Mouse (Mus musculus) 416B (cell line): Measurements from ENCODE around the gene Ydjc.

ENCODE experiments used
- DNase-seq: peaks from one replicate; pipeline ENCODE4 v3.0.0; 2011; ENCODE audit warnings: low read depth

Gene Ydjc

DNA sequence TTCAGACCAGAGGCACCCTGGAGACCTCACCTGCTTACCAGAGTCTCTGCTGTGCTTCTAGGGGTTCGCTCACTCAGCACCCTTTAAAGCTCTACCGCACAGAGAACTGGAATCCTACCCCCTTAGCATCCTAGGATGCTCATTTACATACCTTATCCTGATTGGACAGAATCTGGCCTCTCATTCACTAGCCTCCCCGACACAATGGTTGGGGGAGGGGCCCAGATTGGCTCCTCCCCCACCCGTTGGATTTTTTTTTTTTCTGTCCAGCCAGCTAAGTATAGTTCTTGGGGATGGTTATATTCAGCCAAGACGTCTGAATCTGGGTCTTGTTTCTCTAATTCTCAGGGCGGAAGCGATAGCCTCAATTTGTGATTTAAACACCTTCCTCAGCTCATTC, at the start of gene Ydjc:
Gene Ydjc, plus strand, starts transcription at position 283 of the 400 bp plus-strand sequence.
- DNase-seq = peak; percentile 57

DNA sequence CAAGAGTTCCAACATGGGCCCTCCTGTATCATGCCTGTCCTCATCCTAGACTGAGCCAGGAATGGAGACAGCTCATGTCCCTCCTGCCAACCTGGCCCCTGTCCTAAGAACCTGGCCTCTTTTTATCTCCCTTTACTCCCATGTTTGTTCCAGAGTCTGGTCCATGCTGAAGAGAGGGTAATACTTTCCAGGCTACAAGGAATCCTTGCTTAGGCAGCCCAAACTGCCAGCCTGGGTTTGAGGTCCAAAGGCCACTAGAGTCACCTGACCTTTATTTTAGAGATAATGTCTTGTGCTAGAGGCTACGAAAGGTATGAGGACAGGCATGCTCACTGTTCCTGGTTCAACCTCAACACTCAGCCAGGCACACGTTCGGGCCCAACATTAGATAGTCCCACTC, 47.5 kb upstream of the Ydjc start:
- DNase-seq = no peak

DNA sequence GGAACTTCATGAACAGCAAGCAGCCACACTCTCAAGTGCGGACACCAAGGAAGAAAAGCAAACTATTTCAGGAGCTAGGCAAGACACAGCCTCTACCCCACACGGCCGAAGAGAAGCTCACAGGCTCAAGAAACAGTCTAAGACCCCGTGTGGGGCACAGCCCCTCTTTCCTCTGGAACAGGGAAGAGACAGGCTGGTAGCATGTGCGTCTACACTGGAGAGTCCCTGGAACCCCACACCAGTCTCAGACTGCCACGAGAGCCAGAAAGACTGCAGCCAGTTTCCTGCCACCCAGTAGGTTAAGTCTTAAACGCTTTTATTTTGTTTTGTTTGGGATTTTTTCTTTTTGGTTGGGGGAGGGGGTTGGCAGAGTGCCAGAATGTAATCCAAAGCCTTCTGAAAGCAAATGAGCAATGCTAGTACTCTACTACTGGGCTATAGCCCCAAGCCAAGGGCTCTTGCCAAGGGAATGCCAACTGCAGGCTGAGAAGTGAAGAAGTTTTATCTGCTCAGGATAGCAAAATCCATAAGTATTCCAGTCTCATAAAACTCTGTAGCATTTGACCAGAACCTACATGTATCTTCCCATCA, 41.7 kb upstream of the Ydjc start:
- DNase-seq = no peak

DNA sequence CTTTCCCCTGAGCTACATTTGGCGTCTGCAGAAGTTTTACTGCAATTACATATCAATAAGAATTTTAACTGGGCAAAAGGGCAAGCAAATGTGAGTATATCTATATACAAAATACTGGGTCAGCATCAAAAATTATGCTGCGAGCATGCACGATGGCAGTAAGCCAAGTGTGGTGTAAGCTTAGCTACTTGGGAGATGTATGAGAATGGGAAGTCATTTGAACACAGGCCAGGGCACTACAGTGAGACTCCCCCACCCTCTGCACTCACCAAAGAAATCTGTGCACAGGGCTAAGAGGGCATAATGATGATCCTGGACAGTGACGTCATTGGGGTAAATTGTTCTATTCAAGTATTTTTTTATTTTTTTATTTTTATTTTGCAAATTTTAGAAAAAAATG, 39.8 kb upstream of the Ydjc start:
- no peak for DNase-seq

DNA sequence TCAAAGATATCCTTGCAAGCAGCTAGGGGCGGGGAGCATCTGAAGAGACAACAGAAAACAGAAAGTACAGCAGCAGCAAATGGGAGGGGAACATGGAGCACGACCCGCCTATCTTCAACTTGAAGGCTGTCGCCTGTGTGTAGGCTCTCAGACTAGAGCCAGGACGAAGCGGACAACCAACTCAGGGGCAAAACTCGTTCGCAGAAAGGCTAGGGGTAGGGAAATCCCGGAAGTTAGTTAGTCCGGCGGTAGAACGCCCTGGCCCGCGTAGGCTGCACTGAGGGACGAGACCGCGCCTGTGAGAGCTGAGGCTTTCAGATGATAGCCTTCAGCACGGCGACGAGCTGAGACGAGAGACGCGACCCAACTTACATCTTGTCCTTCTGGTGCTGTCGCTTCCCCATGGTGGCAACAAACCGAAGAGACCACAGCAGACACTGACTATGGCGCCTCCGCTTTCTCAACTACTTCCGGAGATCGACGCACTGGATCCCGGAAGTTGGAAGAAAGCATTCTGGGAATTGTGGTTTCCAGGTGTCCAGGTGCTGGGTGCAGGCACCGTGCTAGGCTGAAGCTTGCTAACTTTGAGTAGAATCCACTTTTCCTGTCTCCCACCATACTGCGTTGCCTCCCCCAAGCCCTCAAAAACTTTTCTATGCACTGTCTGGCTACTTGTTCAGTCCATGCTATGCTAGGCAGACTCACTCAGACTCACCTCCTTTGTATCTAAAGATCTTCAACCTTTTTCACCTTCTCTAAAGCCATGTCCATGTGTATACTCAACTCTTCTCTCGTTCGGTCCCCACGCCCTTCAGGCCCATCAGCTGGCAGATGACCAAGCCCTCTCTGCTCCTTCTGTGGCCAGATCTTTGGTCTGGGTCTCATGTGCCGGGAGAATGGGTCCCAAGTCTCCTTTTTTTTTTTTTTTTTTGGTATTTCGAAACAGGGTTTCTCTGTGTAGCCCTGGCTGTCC, 33.4 kb upstream of the Ydjc start, which contains the start of gene Ppil2:
Gene Ppil2, minus strand, starts transcription at position 487 of the 973 bp plus-strand sequence.
- peak; percentile 84 for DNase-seq

DNA sequence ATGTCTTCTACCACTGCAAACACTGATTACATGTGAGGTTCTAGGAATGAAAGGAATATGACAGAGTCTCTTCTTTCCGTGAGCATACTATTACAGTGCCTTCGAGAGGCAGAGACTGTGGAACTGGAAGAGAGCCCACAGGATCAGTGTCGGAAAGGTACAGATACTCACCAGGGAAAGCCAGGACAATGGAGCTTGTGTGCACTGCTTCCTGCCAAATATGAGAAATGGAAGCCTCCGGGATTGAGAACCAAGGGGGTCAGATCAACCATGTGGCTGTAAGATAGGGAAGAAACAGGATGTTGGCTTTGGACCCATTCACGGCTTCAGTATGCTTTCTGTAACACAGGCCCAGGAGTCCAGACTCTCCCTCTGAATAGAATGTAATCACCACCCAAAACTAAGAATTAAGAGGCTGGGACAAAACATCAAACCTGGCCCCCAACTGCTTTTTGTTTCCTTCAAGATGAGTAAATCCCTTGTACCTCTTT, 27.1 kb upstream of the Ydjc start:
- DNase-seq = no peak

DNA sequence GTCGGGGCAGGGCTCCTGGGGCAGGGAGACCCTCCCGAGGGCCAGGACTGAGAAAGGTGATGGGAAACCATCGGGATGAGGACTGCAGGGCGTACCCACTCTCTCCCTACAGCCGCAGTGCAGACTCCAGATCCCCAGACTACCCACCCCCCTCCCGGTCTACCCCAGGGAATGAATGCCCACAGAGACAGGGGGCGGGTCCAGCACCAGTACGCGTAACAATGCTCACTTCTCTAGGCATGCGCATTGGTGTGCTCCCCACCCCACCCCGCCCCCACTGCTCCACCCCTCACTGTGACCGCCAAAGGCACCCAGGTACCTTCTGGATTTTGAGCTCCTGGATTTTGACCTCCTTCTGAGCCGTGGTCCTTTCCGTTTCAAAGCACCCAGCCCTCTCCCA, 22.9 kb upstream of the Ydjc start:
- DNase-seq = no peak

DNA sequence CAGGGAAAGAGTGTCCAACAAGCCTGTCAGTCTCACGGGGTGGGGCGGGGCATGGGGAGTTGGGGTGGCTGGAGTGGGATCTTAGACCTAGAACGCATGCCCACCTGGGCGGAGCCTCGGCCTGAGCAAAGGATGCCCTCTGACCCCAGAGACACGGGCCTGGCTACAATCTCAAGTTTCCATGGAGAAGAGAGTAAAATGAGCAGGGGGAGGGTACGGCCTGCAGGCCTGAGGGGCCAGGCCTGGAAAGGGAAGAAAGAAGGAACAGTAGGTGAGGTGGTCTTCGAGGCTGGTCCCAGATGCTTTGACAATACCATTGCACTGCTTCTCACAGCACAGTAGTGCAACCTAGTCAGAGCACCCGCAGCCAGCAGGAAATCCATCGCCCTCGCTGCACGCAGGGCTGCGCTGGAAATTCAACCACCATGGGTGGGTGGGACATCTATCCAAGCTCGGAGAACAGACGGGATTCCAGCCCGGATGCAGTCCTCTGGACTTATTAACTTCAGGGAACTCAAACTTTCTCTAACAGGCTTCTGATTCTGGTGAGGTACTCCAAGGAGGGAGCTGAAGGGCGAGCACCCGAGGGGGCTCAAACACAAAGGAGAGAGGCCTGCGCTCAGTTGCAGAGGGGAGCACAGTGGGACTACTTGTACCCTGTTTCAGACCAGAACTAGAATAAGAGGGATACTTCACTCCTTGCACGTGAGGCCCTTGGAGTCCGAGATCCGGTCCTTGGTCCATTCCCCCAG, 20.1 kb upstream of the Ydjc start:
- peak; percentile 38 for DNase-seq

DNA sequence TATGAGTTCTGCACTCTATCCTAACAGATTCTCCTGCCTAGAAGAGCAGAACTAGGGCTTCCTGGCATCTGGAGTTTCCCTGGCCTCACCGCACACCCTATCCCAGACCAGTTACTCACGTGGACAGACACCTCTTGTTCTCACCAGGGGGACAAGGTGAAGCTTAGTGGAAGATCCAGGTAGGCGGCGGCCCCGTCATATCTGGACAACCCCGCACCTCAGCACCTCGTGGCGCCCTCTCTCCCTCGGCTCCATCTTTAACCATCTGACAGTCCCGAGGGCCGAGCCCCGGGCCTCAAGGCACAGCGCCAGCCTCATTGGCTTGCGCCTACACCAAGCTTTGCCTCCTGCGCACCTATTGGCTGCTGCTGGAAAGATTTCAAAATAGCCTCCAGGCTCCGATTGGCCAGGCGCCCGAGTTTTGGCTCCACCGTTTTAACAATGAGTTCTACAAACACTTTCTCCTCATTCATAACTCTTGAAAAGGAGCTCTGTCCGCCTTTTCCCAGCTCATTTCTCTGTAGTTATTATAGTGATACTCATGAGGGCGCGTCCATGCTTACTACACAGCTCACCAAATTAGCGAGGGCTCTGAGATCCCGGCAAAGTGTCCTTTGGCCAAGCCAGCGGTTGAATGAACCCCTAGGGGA, 19.4 kb upstream of the Ydjc start, which contains the start of gene 2610318N02Rik:
Gene 2610318N02Rik, minus strand, starts transcription at position 297 of the 650 bp plus-strand sequence.
- DNase-seq = peak; percentile 94

DNA sequence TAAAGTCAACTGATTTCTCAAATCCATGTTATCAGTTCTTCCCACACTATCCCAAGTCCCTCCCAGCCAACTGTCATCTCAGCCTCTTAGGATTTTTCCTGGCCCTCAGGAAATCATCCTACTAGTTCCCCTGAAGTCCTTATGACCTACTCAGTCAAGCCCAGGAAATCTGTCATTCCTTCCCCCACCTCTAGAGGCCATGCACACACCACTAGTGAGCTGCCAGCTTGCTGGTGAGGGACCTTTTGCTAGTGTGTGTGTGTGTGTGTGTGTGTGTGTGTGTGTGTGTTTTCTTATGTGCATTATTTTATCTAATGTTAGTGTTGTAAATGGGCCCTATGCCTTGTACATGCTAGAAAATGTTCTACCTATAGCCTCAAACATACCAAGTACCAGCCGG, 17.1 kb upstream of the Ydjc start:
- DNase-seq = peak; percentile 90

DNA sequence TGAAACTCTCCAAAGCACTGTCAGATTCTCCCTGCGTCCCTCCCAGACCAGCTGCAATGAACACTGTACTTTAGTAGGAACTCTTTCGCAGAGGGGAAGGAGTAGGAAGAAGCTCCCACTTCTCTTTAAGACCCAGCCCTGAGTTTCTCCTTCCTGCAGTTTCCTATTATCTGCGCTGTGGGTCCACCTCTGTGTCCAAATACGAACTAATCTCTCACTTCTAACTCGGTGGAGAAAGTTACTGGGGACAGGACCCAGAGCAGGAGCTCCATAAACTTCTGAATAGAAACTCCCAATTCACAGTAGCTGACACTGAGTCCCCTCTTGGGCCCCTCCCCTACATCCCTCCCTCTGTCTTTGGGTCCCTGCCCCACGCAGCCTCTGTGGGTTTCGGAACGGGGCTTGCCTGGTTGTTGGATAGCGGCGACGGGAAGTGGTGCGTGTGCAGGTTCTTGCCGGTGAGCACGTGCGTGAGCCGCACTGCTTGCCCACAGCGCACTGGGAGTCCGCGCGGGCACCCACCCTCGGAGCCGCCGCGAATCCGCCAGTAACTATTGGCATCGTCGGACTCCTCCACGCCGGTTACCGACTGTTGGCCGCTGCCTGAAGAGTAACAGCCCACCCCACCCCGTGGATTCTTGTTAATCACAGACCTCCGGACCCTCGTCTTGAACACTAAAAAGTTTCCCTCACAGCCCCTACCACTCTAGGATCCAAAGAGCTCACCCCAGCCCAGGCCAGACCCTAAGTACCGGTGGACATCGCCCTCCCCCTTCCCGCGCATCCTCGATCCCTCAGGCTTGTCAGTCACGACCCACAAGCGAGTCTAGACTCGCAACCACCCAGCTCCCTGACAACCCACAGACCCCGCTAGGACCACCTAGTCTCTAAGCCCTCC, 13.0 kb upstream of the Ydjc start:
- peak; percentile 26 for DNase-seq

DNA sequence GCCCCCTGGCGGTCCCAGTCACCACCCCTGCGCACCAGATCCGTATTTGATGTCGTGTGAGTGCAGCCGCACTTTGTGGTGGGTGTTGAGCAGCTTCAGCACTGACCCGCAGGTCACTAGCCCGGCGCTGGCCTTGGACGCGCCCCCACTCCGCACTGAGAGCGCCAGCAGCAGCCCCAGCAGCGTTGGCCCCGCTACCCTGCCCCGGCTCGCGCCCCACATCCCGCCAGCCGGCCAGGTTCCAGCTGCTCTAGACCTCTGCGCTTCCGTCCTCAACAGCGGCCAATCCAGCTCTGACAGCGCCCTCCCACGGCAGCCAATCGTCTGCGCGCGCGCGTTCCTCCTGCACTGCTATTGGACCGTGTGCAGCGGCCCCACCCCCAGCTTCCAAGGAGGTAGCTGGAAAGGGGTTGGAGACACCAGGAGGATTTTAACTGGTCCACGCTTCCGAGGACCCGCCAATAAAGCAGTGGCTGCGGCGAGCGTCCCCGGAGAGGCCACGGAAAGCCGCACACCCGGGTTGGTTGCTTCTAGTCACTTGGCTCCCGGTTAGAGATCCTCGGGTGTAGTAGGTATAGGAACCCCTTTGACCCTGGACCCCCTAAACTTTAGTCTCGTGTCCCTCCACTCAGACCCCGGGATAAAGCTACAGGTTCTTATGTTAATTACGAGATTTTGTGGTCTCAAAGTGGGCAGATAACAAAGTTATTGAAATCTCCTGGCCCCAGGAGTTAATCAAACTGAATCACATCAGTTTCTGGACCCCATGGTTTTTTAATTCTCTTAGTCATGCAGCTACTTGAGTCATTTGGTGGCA, 12.1 kb upstream of the Ydjc start, which contains the start of gene Sdf2l1:
Gene Sdf2l1, minus strand, starts transcription at position 295 of the 817 bp plus-strand sequence.
- peak; percentile 97 for DNase-seq

DNA sequence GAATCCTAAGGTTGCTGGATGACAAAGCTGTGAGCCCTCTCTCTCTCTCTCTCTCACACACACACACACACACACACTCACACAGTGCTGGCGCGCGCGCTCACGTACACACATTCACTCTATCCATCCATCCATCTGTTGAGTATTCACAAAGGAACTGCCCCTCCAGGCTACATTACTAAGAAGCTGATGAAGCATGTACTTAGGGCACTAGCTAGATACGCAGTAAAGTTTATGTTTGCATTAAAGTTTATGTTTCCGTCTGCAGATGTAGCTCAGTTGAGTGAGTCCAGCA, 11.6 kb upstream of the Ydjc start:
- DNase-seq = no peak

DNA sequence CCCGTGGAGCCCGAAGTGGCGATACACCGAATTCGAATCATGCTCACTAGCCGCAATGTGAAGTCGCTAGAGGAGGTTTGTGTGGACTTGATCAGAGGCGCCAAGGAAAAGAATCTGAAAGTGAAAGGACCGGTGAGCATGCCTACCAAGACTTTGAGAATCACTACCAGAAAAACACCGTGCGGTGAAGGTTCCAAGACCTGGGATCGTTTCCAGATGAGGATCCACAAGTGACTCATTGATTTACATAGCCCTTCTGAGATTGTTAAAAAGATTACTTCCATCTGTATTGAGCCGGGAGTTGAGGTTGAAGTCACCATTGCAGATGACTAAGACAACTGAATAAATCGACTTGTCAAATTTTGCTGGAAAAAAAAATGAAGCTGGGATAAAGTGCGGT, 7.1 kb upstream of the Ydjc start:
- peak; percentile 24 for DNase-seq

DNA sequence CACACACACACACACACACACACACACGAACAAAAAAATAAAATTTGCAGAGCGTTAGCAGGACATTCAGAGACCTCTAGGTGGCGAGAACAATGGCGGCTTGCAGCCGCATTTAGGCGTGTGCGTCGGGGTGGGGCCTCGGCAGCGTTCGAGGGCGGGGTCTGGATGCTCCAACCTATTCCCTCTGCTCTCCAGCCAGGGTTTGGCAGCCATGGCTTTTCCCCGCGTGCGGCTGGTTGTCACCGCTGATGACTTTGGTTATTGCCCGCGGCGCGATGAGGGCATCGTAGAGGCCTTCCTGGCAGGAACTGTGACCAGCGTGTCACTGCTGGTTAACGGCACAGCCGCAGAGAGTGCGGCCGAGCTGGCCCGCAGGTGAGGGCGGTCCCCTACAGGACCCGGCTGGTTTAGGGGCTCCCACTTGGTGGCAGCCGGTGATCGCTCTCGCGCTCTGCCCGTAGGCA, 2.4 kb downstream of the Ydjc start, which contains the start of gene Ccdc116:
Gene Ccdc116, minus strand, starts transcription at position 458 of the 464 bp plus-strand sequence.
- no peak for DNase-seq

DNA sequence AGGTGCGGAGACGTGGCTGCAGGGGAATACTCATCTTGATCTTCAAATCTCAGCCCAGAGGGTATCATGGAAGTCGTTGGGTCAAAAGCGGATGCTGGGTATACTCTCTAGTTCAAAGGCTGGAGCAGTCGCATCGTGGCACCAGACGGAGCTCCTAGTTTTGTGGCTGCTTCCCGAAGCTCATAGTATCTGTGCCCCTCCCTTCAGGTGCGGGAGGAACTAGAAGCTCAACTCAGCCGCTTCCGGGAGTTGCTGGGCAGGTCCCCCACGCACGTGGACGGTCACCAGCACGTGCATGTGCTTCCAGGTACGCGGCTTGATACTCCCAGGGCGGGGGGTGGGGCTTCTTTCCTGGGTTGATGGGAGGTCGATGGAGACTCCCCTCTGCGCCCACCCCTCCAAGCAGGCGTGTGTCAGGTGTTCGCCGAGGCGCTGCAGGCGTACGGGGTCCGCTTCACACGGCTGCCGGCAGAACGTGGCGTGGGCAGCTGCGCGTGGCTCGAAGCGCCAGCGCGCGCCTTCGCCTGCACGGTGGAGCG, 3.0 kb downstream of the Ydjc start:
- no peak for DNase-seq

DNA sequence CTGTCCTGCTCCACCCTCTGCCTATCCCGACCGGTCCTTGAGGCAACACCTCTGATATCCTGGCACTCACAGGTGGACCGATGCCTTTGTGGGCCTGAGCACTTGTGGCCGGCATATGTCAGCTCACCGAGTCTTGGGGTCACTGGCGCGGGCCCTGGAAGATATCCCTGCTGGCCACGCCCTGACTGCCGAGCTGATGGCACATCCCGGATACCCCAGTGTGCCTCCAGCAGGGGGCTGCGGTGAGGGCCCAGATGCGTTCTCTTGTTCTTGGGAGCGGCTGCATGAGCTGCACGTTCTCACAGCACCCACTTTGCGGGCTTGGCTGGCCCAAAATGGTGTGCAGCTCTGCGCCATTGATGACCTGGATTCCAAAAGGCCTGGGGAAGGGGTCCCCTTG, 3.7 kb downstream of the Ydjc start:
- DNase-seq = no peak

DNA sequence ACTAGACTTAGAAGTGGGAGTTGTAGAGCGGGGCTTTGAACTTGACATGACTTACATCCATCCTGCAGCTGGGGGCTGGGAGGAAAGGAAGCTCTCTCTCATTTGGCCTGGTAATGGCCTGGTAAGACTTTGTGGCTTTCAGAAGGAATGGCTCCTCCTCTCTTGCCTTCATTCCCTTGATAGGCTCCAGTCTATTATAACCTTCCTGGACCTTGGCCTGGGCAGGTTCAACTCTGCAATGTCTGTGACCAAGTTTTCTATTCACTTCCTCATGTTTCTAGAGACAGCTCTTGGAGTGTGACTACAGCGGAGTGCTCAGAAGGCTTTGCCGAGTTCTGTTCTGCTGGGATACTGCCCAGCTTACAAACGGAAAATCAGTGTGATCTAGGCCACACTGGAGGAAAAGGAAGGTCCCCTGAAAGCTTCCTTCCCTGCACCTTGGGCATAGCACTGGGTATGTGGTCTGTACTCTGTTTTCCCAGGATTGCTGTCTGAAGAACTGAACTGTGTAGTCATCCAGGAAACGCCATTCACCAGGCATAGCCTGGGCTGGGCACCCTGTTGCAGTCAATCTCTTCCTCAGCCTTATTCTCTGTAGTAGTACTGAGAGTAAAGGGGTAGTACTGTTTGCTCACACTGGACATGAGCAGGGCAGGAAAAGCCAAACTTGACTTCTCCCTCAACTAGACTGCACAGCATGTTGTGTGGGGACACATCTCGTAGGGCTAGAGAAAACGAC, 6.3 kb downstream of the Ydjc start:
- no peak for DNase-seq

DNA sequence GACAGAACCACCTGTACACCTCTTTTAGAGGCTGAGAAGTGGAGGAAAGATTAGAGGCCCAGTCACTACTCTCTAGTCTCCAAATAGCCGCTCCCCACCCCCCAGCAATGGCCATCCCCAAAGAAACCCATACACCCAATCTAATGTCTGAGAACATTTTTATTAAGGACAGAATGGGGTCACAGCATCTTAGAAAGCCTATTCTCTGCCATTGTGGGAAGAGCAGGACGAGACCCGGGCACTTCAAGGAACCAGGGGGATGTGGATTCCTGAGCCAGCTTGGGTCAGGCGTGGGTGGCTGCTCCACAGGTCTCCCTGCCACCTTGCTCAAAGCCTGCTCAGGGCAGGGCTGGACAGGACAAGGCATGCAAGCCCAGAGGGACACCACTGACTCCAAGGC, 7.5 kb downstream of the Ydjc start:
- no peak for DNase-seq
